Mouse (Mus musculus): ENCODE data around the gene Nol3.
"Not testable (repeated sequence)": the region's sequence is repeated elsewhere in the genome, so short reads cannot be mapped to it uniquely, and the experiment has no call there.

Nol3 gene

GRCm38 (mm10) chr8:105275840-105276239, at the start of gene Nol3:
TSS of gene Nol3 (plus strand) at chr8:105276140.
- DNase-seq, result no peak

- no peak for DNase-seq
Measured at GRCm38 (mm10) chr8:105231503-105232320, 44.2 kb upstream of the Nol3 start.

GRCm38 (mm10) chr8:105232321-105232693, 43.6 kb upstream of the Nol3 start:
- not testable (repeated sequence) for DNase-seq

GRCm38 (mm10) chr8:105233126-105233935, 42.6 kb upstream of the Nol3 start:
- no peak for DNase-seq

DNA sequence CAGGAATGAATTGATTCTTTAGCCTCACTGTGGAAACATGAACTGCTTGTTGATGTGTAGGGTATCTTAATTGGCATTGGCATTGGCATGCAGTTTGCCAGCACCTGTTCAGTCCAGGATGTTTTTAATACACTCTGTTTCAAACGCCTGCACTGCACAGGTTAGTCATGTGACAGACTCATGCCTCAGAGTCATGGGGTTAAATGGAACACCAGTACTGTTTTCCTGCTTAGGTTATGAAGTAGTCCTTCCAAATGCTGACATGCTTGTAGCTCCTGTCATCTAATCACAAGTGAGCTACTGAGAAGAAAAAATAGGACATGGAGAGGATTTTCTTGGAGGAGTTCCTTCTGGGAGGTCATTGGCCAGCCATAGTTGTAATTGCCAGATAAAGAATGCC, 40.7 kb upstream of the Nol3 start:
- DNase-seq, result no peak

- DNase-seq, result no peak
Measured at GRCm38 (mm10) chr8:105237442-105238142, 38.3 kb upstream of the Nol3 start.

- no peak for DNase-seq
Measured at GRCm38 (mm10) chr8:105241016-105241415, 34.9 kb upstream of the Nol3 start.

DNA sequence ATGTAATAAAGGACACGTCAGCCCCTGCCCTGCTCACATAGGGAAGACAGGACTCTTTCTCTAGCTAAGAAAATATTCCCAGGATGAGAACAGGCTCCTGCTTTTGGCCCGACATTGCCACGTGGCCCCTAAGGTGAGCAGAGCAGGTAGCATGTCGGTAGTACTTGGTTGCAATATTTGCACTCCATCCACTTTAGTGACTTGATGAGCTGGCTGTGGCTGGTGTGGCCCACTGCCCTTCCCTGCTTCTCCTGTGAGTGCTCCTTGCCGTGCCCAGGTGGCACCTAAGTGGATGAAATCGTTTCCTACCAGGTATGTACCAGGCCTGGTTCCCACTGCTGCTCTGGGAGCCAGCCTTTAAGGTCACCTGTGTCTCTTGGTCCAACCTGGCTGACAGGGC, 24.0 kb upstream of the Nol3 start:
- DNase-seq, result no peak

- DNase-seq, result no peak
Measured at GRCm38 (mm10) chr8:105252680-105253537, 23.0 kb upstream of the Nol3 start.

DNA sequence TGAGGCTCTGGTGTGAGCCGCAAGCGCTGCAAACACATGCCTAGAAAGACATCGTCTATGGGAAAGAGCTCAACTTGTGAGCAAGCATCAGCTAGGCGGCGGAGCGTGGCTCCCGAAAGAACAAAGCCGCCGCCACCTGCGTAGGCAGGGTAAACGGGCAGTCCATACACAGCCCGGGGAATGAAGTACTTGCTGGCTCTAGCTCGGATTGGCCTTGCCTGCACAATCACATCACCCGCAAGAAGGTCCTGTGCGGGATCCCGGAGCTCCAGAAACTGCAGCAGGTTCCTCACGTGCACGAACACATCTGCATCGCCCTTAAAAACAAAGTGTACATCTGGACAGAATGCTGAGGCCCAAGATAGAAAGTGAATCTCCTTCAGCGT, 22.2 kb upstream of the Nol3 start:
- no peak for DNase-seq

DNA sequence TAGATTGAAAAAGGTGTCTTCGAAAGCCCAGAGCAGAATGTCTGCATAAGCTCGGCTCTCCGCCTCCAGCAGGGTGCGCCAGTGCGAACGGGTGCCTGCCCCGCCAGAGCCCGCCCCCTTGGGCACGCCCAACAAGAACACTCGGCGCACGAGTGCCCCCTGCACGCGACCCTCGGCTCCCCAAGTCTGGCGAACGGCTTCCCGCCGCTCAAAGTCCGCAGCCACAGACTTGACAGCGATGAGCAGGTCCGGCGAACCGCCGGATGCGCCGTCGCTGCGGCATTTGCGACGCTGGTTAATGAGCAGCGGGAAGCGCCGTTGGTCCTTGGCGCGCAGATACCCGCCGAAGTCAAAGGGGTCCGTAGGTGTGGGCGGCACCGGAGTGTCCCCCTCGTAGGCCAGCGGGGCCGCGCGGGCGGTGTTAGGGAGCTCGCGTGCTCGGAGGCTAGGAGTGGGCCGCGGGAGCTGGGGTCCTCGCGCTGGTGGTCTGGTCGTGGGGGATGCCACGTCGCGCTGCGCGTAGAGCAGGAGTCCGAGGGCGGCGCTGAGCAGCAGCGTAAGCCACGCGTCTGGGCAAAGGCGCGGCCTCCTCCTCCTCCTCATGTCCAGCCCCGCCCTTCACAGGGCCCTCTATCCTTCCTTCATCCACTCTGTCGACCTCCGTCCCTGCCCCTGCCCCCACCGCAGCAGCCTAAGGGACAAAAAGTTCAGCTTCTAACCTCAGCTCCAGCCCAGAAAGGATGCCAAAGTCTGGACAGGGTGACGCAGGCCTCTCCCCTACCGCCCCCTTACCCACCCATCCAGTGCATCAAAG, 21.6 kb upstream of the Nol3 start:
- DNase-seq, result peak; percentile 95

GRCm38 (mm10) chr8:105254966-105255350, 21.0 kb upstream of the Nol3 start, which contains the start of gene B3gnt9:
TSS of gene B3gnt9 (minus strand) at chr8:105255153.
- DNase-seq, result peak; percentile 70

- no peak for DNase-seq
Measured at GRCm38 (mm10) chr8:105257318-105258114, 18.4 kb upstream of the Nol3 start.

DNA sequence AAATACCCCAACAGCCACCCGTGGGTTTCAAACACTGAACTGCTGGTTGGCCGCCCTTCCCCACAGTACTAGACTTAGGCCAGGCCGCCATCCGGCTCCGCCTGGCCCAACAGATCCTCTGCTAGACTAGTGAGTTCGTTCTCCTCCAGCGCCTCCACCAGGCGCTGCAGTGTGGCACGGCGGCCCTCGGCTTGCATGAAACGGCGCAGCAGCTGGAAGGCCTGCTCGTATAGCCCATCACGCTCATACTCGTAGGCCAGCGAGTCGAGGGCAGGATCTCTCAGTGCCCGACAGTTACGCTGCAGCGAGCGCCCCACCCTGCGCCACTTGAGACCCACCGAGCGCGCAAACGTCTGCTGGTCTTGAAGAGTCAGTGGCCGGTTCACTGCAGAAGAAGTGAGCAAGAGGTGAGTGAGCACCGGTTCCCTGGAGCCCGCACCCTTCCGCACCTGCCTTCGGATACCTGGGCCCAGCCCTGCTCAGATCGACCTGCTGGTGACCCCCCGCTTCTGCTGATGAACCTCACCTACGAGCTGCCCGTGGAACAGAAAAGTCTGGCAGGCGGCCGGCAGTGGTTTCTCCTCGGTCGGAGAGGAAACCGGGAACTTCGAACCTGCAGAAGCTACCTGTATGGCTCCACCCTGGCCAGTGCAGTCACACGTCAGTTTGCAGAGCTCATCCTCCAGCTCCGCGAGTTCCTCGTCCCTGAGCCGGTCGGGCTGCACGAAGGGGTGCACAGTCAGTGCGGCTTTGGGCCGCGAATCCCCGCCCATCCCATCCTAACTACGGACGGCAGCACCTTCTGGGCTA, 16.8 kb upstream of the Nol3 start:
- peak; percentile 71 for DNase-seq

DNA sequence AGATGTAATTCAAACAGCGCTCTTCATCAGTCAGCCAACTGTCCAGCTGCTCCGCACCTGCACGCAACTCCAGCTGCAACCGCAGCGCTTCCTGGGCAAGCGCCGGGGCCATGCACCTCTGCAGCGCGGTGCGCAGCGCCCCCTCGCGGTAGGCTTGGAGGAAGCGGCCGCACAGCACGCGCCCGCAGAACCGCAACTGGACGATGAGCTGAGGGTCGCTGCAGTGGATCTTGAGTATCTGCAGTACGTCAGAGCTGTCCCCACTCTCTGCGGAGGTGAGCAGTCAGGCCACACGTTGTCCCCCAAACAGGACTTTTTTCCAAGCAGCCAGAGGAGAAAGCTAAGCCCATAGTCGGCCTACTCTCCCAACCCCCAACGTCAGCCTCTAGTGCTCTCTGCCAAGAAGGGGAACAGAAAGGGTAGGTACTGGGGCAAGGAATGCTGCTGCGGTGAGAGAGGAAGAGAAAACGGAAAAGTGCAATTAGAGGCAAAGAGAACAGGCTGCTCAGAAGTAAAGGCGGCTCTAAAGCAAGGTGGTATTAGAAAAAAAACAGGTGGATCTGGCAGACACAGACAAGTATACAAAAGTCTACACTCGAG, 16.1 kb upstream of the Nol3 start:
- peak; percentile 90 for DNase-seq

DNA sequence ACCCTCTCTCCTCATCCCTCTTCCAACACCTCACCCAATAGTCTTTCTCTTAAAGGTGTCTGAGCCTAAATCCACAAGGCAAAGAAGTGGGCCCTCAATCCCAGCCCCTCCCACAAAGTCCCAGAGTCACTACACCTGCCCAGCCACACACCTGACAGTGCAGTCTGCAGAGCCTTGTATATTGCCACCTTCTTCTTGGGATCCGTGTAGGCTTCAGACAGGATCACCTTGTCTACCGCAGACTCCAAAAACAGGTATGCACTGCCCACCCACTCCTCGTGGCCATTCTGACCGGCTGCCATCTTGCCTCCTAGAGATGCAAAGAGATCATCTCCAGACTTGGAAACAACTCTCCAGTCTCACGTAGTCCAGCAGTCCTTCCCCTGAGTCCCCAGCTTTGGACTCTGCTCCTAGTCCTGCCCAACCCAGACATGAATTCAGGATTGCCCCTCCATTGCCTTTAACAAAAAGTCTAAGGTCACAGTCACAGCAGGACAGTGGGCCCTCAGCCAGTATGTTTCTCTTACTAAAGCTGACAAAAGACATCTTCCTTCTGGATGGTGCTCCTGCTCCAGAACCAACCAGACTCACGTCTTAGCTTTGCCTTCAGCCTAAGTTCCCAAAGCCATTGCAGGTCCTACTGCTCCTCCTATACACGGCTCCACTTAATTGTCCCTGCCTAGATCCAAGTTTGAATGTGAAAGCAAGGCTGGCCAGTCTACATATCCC, 15.4 kb upstream of the Nol3 start:
- DNase-seq, result no peak

GRCm38 (mm10) chr8:105261326-105261980, 14.5 kb upstream of the Nol3 start:
- no peak for DNase-seq

Data from embryo, embryonic 11 days (tissue).